Mouse (Mus musculus): ENCODE results near the gene Hs3st6. TPM values are rescaled to one million over a fixed set of nuclear protein-coding genes. Genes with fewer than 3 reads are reported as not detected.
A peak's percentile ranks its signal among the peaks of the same experiment; 100 is the strongest.

Hs3st6 gene
- polyA plus RNA-seq, 1 experiment from 2014 or later = not detected

GRCm38 (mm10) chr17:24732233-24732935 lies 20.4 kb upstream of the Hs3st6 start:
- H3K9ac ChIP-seq = no peak overlapping the region
- 67% methylated on average over 12 of the region's 12 CpGs for WGBS (ENCODE audit: insufficient replicate concordance)
- H3K4me2 ChIP-seq = no peak overlapping the region
- peaks cover 28% of the 10 kb centered on the region for H3K27me3 ChIP-seq (replicated peaks)
- no peak overlapping the region for H3K27ac ChIP-seq
- H3K9me3 ChIP-seq (replicated peaks) = no peaks in the 10 kb centered on the region
- no peak overlapping the region for H3K4me3 ChIP-seq
- peaks cover 16% of the 10 kb centered on the region for H3K4me1 ChIP-seq
- H3K36me3 ChIP-seq = no peaks in the 10 kb centered on the region
- no peak for ATAC-seq

- no peak for ATAC-seq
- Histone ChIP-seq H3K4me2 (no peak overlapping the region), H3K4me3 (no peak overlapping the region), H3K9ac (0 out of 2 replicates have a peak overlapping the region, but pooled peaks have one; percentile 3), H3K27ac (no peak overlapping the region), H3K36me3 (no peaks in the 10 kb centered on the region), H3K9me3 (replicated peaks) (no peaks in the 10 kb centered on the region), H3K4me1 (peaks cover 27% of the 10 kb centered on the region), H3K27me3 (replicated peaks) (0 out of 2 replicates have a peak, but pooled peaks cover 16% of the 10 kb centered on the region)
- WGBS (ENCODE audit: insufficient replicate concordance) = 84% methylated on average over 21 of the region's 21 CpGs
Observed at GRCm38 (mm10) chr17:24733434-24734050, 19.2 kb upstream of the Hs3st6 start.

GRCm38 (mm10) chr17:24734513-24734912 lies 18.3 kb upstream of the Hs3st6 start:
- H3K9me3 ChIP-seq (replicated peaks) = no peaks in the 10 kb centered on the region
- WGBS (ENCODE audit: insufficient replicate concordance) = 61% methylated on average over 1 of the region's 1 CpGs
- H3K4me1 ChIP-seq = peaks cover 31% of the 10 kb centered on the region
- H3K36me3 ChIP-seq = peaks cover 4% of the 10 kb centered on the region; the same call in 1 of the 2 replicates
- 0 out of 2 replicates have a peak, but pooled peaks cover 16% of the 10 kb centered on the region for H3K27me3 ChIP-seq (replicated peaks)
- no peak overlapping the region for H3K27ac ChIP-seq
- no peak overlapping the region for H3K4me2 ChIP-seq
- no peak overlapping the region for H3K4me3 ChIP-seq
- no peak overlapping the region for H3K9ac ChIP-seq
- no peak for ATAC-seq

GRCm38 (mm10) chr17:24735446-24735845 lies 17.3 kb upstream of the Hs3st6 start:
- ATAC-seq = no peak
- peak overlapping the region; percentile 95 for H3K4me2 ChIP-seq
- 0 out of 2 replicates have a peak overlapping the region, but pooled peaks have one; percentile 63 for H3K9ac ChIP-seq
- peaks cover 36% of the 10 kb centered on the region for H3K4me1 ChIP-seq
- WGBS (ENCODE audit: insufficient replicate concordance) = 71% methylated on average over 7 of the region's 7 CpGs
- no peaks in the 10 kb centered on the region for H3K9me3 ChIP-seq (replicated peaks)
- peaks cover 12% of the 10 kb centered on the region for H3K36me3 ChIP-seq
- 0 out of 2 replicates have a peak, but pooled peaks cover 16% of the 10 kb centered on the region for H3K27me3 ChIP-seq (replicated peaks)
- peak overlapping the region; percentile 87 for H3K27ac ChIP-seq
- peak overlapping the region; percentile 81 for H3K4me3 ChIP-seq

GRCm38 (mm10) chr17:24736330-24737051 lies 16.3 kb upstream of the Hs3st6 start, which contains the start of gene Msrb1:
Gene Msrb1, plus strand, starts transcription at chr17:24736642.
- peak within 1 kb of the TSS; percentile 95 for H3K4me2 ChIP-seq
- H3K9me3 ChIP-seq (replicated peaks) = no peaks in the 10 kb centered on the region
- ATAC-seq = peak; percentile 96
- peak within 1 kb of the TSS; percentile 87 for H3K27ac ChIP-seq
- 0 out of 2 replicates have a peak, but pooled peaks cover 16% of the 10 kb centered on the region for H3K27me3 ChIP-seq (replicated peaks)
- H3K4me1 ChIP-seq = peaks cover 36% of the 10 kb centered on the region
- H3K9ac ChIP-seq = peak within 1 kb of the TSS; percentile 84
- H3K36me3 ChIP-seq = peaks cover 21% of the 10 kb centered on the region
- WGBS (ENCODE audit: insufficient replicate concordance) = 2% methylated on average over 29 of the region's 29 CpGs
- H3K4me3 ChIP-seq = peak within 1 kb of the TSS; percentile 81

- no peak for ATAC-seq
- Histone ChIP-seq H3K27ac (peak overlapping the region; percentile 83), H3K36me3 (peaks cover 29% of the 10 kb centered on the region), H3K4me2 (peak overlapping the region; percentile 95), H3K27me3 (replicated peaks) (0 out of 2 replicates have a peak, but pooled peaks cover 12% of the 10 kb centered on the region), H3K9ac (peak overlapping the region; percentile 84), H3K4me3 (peak overlapping the region; percentile 81), H3K4me1 (peaks cover 36% of the 10 kb centered on the region), H3K9me3 (replicated peaks) (no peaks in the 10 kb centered on the region)
- 23% methylated on average over 8 of the region's 8 CpGs for WGBS (ENCODE audit: insufficient replicate concordance)
Observed at GRCm38 (mm10) chr17:24737135-24737810, 15.5 kb upstream of the Hs3st6 start.

- Histone ChIP-seq H3K4me2 (peak overlapping the region; percentile 95; the same call in 1 of the 2 replicates), H3K36me3 (peaks cover 36% of the 10 kb centered on the region), H3K9ac (no peak overlapping the region), H3K27me3 (replicated peaks) (0 out of 2 replicates have a peak, but pooled peaks cover 2% of the 10 kb centered on the region), H3K4me1 (peaks cover 36% of the 10 kb centered on the region), H3K9me3 (replicated peaks) (no peaks in the 10 kb centered on the region), H3K4me3 (0 out of 2 replicates have a peak overlapping the region, but pooled peaks have one; percentile 81), H3K27ac (peak overlapping the region; percentile 83)
- ATAC-seq = no peak
- WGBS (ENCODE audit: insufficient replicate concordance) = 77% methylated on average over 4 of the region's 4 CpGs
Observed at GRCm38 (mm10) chr17:24738238-24738637, 14.6 kb upstream of the Hs3st6 start.

- Histone ChIP-seq H3K4me1 (peaks cover 36% of the 10 kb centered on the region), H3K27me3 (replicated peaks) (no peaks in the 10 kb centered on the region), H3K4me2 (no peak overlapping the region), H3K9ac (no peak overlapping the region), H3K36me3 (peaks cover 36% of the 10 kb centered on the region), H3K27ac (no peak overlapping the region), H3K4me3 (no peak overlapping the region), H3K9me3 (replicated peaks) (no peaks in the 10 kb centered on the region)
- ATAC-seq = no peak
- WGBS (ENCODE audit: insufficient replicate concordance) = 75% methylated on average over 8 of the region's 8 CpGs
Observed at GRCm38 (mm10) chr17:24739926-24740325, 12.9 kb upstream of the Hs3st6 start.

GRCm38 (mm10) chr17:24742307-24742706 lies 10.5 kb upstream of the Hs3st6 start:
- Histone ChIP-seq H3K9ac (no peak overlapping the region), H3K4me2 (no peak overlapping the region), H3K27ac (no peak overlapping the region), H3K4me3 (no peak overlapping the region), H3K4me1 (peaks cover 22% of the 10 kb centered on the region), H3K36me3 (peaks cover 36% of the 10 kb centered on the region), H3K27me3 (replicated peaks) (peaks cover 17% of the 10 kb centered on the region), H3K9me3 (replicated peaks) (no peaks in the 10 kb centered on the region)
- WGBS (ENCODE audit: insufficient replicate concordance) = 76% methylated on average over 8 of the region's 8 CpGs
- no peak for ATAC-seq

GRCm38 (mm10) chr17:24743896-24744295 lies 8.9 kb upstream of the Hs3st6 start:
- Histone ChIP-seq H3K27me3 (replicated peaks) (peaks cover 27% of the 10 kb centered on the region), H3K4me3 (no peak overlapping the region), H3K36me3 (peaks cover 36% of the 10 kb centered on the region), H3K9me3 (replicated peaks) (no peaks in the 10 kb centered on the region), H3K4me1 (peaks cover 9% of the 10 kb centered on the region), H3K27ac (no peak overlapping the region), H3K4me2 (no peak overlapping the region), H3K9ac (no peak overlapping the region)
- WGBS (ENCODE audit: insufficient replicate concordance) = 63% methylated on average over 5 of the region's 5 CpGs
- no peak for ATAC-seq

- no peaks in the 10 kb centered on the region for H3K9me3 ChIP-seq (replicated peaks)
- H3K4me2 ChIP-seq = no peak overlapping the region
- no peak overlapping the region for H3K4me3 ChIP-seq
- no peak overlapping the region for H3K9ac ChIP-seq
- H3K27me3 ChIP-seq (replicated peaks) = peaks cover 31% of the 10 kb centered on the region
- H3K27ac ChIP-seq = no peak overlapping the region
- peaks cover 6% of the 10 kb centered on the region for H3K4me1 ChIP-seq
- 66% methylated on average over 3 of the region's 3 CpGs for WGBS (ENCODE audit: insufficient replicate concordance)
- no peak for ATAC-seq
- peaks cover 33% of the 10 kb centered on the region for H3K36me3 ChIP-seq
Observed at GRCm38 (mm10) chr17:24744381-24744780, 8.4 kb upstream of the Hs3st6 start.

Data from liver, embryonic 12.5 days (tissue).